Mouse (Mus musculus) kidney, postnatal 14 days (tissue): ENCODE measurements around the gene Usp30.

Experiments used
- DNase-seq: peaks from one replicate; pipeline ENCODE4 v3.0.0; 2022; ENCODE audit warnings: mixed read lengths

Gene Usp30

GRCm38 (mm10) chr5:114065161-114065560, at the start of gene Usp30:
Usp30 (plus strand) TSS chr5:114065461.
- no peak for DNase-seq

DNA sequence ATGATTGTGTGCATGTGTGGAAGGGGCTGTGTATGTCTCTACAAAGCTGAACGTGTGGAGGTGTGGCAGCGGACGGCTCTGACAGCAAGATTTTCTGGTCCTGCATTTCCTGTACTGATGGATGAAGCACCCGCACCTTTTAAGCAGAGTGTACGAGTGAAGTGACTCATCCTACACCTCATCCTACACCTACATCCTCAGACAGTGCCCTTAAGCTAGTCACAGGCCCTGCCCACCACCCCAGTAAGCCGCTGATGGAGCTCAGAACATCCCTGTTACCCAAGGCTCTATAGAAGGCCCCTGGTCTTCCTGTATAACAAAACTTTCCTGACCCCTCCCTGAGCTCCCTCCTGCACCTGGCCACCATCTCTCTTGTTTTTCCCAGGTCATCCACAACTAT, 40.9 kb upstream of the Usp30 start:
- DNase-seq: no peak

- DNase-seq: no peak
Observed at GRCm38 (mm10) chr5:114024885-114025284, 40.4 kb upstream of the Usp30 start.

GRCm38 (mm10) chr5:114027217-114027944, 37.9 kb upstream of the Usp30 start:
- no peak for DNase-seq

DNA sequence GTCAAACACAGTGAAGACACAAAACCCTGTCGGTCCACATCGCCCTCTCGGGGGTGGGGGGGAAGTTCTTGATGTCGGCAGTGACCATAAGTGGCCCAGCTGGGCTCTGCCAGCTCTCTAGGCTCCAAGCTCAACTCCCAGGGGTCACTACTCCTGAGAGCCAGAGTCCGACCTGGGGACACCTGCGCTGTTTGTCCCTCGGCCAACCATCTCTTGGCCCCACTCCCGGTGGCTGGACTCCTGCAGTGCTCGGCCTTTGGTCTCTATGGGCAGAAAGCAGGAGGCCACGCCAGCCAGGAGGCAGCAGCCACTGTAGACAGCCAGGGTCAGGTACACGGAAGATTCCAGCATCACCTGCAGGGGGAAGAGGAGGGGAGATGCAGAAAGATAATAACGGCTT, 37.1 kb upstream of the Usp30 start:
- peak; percentile 88 for DNase-seq

GRCm38 (mm10) chr5:114030652-114031051, 34.6 kb upstream of the Usp30 start:
- no peak for DNase-seq

DNA sequence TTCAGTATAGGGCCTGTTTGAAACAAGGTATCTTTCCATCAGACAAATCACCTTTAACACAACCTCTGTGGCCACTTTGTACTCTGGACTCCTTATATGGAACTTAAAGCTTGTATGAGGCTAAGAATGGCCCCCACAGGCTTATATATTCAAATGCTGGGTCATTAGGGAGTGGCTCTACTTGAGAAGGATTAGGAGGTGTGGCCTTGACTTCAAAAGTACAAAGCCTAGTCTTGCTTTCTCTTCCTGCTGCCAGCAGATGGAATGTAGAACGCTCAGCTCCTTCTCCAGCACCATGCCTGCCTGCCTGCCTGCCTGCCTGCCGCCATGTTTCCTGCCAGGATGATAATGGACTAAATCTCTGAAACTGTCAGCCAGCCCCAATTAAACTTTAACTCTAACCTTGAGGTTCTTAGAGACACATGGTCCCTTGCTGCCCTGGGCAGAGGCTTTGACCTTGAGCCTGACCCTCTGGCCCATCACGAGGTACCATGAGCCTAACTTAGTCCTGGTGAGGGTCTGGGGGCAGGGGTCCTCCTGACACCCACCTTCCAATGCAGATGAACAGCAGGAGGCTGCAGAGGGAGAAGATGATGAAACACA, 33.0 kb upstream of the Usp30 start:
- no peak for DNase-seq

- no peak for DNase-seq
Observed at GRCm38 (mm10) chr5:114034393-114034792, 30.9 kb upstream of the Usp30 start.

DNA sequence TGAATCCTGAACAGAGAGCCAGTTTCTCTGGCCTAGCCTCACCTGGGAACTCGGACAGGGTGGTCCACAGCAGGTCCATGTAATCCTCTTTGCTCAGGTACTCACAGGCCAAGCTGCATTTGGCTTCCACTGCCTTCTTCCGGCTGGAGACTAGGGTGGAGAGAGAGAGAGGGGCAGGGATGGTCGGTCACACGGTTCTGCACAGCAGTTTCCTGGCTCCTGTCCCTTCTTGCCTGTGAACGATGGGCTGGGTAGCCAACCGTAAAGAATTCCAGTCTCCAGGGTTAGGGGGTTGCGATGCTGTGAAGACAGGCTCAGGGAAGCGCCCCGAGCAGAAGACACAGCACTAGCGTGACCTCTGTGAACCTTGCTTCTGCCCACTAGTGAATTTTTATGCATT, 30.1 kb upstream of the Usp30 start:
- peak; percentile 67 for DNase-seq

DNA sequence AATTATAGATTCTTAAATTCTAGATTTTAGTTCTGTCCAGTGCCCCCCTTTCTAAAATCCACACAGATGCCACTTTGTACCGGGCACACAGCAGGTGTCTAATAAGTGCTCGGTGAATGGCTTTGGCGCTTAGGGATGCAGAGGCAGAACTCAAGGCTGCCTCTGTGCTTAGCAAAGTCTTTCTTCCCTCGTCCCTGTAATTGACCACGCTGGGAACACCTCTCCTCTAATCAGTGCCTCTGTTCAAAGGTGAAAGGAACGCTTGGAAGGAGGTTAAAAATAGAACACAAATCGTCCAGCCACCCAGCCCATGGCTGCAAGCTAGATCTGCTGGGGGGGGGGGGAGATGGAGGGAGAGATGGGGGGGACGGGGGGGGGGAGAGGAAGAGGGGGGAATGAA, 24.8 kb upstream of the Usp30 start:
- DNase-seq: no peak

- DNase-seq: no peak
Observed at GRCm38 (mm10) chr5:114040911-114041310, 24.4 kb upstream of the Usp30 start.

- peak; percentile 64 for DNase-seq
Observed at GRCm38 (mm10) chr5:114041327-114041930, 23.8 kb upstream of the Usp30 start.

DNA sequence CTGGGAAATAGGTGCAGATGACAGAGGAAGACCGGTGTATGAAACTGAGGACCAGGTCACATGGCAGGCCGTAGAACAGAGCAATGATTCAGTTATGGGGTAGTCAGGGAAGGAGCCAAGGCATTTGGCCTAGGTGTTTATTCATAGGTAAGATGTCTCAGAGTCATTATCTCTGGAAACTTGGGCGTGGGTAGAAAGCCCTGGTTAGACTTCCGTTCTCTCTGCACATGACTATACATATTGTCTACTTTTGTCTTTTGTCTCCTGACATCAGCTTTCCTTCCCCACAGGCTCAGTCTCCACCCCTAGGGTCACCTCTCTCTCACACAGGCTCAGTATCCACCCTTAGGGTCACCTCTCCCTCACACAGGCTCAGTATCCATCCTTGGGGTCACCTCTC, 21.5 kb upstream of the Usp30 start:
- no peak for DNase-seq

GRCm38 (mm10) chr5:114045134-114045533, 20.1 kb upstream of the Usp30 start:
- peak; percentile 38 for DNase-seq

GRCm38 (mm10) chr5:114046151-114046550, 19.1 kb upstream of the Usp30 start:
- no peak for DNase-seq

DNA sequence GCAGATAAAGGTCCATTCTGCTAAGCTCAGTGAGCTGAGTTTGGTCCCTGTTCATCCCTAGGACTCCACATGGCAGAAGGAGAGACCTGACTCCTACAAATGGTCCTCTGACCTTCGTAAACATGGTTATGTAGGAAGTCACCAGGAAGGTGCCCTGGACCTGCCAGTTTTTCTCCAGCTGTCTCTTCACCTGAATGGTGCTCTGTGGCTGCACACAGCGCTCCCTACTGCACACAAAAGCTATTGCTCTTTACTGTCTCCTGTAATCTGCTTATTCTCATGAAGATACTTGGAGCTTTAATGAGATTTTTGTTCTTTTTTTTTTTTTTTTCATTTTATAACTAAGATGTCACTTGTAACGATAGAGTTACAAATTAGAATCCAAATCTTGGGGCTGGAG, 18.7 kb upstream of the Usp30 start:
- no peak for DNase-seq

DNA sequence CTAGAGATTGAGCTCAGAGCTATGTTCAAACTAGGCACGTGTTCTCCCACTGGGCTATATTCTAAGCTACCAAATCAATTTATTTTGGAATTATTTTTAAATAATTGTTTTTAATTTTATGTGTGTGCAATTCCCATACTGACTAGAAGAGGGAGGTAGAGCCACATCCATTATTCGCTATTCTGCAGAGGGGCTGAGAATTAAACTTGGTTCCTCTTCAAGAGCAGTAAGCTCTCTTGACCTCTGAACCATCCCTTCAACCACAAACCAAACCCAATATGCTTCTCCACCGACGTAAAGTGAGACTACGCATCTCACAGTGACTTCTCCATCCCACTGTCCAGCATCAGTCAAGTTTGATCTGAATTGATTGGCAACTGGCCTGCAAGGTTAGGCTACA, 18.1 kb upstream of the Usp30 start:
- DNase-seq: no peak

- no peak for DNase-seq
Observed at GRCm38 (mm10) chr5:114048731-114049308, 16.4 kb upstream of the Usp30 start.

DNA sequence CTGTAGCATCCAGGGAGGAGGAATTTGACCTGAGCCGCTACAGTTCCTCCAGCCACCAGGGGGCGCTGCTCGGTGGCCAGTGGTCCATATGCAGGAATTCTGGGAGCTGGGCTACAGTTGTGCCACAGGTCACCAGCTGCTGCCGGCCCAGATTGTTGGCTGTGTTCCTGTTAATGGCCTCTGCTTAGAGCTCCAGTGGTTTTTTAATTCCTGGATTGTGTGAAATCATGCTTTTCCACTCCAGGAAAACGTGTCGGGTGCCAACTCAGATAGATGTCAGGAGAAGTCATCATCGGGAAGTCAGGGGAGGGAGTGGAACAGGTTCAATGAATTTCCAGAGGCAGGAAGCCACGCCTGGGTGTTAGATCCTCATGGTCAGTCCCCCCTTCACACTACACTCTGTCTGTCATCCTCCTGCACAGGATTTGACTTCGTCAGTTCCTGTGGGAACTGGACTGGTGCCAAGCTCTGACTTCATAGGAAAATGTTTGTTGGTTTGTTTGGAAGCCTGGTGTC, 13.0 kb upstream of the Usp30 start:
- peak; percentile 85 for DNase-seq

GRCm38 (mm10) chr5:114057129-114057731, 8.0 kb upstream of the Usp30 start:
- no peak for DNase-seq

GRCm38 (mm10) chr5:114061675-114062074, 3.6 kb upstream of the Usp30 start:
- DNase-seq: no peak

GRCm38 (mm10) chr5:114063958-114064357, 1.3 kb upstream of the Usp30 start:
- DNase-seq: no peak

DNA sequence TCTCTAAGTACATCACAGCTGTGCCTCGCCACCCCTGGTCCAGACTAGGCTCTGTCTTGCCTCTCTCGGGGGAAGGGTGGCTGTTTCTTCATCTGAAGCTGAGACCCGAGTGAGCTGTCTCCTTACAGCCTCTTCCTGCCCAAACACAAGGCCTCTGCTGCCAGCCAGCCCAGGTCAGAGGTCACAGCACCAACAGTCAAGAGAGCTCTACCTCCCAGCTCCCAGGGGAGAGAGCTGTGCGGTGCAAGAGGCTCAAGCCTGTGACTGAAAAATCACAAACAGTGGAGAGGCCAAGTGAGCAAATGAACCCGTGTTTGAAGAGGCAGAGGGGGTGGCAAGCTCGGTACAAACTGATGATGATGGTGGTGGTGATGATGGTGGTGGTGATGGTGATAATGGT, 1.3 kb downstream of the Usp30 start:
- no peak for DNase-seq
